Mouse (Mus musculus): ENCODE data around the gene Tesk2.

The Tesk2 gene

GRCm38 (mm10) chr4:116712536-116712935, 8.2 kb upstream of the Tesk2 start:
- CTCF ChIA-PET: interaction anchor here (0.7 kb wide), 1 partner anchor 475 kb away, joined by 12 read pairs; no protein-coding TSS in a partner anchor

GRCm38 (mm10) chr4:116719396-116719795, 1.4 kb upstream of the Tesk2 start:
- CTCF ChIA-PET: interaction anchor here (0.7 to 1.8 kb wide), 2 partner anchors 69 to 77 kb away, joined by 3 to 9 read pairs; no protein-coding TSS in a partner anchor

DNA sequence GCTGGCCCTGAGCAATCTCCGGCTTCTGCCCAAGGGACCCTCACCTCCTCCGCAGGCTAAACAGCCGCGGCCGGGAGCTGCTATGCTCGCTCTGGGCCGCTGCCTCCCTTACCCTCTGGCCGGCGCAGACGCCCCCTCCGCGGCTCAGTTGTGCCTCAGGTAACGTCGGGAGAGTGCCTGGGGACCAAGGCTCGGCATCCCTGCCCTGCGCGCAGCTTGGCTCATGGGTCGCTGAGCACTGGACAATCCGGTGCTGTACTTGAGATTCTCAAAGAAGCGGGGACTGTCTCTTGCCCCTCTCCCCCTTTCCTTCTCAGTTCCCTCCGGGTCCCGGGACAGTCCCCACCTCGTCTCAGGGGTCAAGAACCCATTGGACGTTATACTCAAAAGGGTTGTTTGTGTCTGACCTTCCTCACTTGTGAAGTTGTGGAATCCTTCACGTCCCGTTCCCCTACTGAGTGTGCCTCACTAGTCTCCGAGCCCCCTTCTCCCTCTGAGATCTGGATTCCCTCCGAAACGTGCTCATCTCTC, 415 bp downstream of the Tesk2 start:
- CTCF ChIA-PET: no interaction called here

- CTCF ChIA-PET: interaction anchor here (0.5 kb wide), 1 partner anchor 554 kb away, joined by 3 read pairs; no protein-coding TSS in a partner anchor
These were observed 1.5 kb downstream of the Tesk2 start for GRCm38 (mm10) chr4:116722230-116722629.

DNA sequence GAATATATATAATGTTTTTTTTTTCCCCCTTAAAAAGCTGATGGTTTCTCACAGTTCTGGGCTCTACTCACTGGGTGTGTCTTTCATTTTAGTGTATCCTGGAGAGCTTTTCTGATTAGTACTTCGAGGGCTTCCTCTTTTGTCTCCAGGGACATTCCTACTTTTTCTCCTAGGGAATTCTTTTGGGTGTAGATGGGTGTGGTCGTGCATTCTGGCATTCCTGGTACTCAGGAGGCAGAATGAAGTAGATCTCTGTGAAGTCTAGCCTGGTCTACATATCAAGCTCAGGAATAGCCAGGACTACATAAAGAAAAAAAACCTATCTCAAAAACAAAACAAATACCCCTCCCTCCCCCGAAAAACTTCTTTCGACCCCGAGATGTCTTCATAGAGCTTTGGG, 4.7 kb downstream of the Tesk2 start:
- CTCF ChIA-PET: no interaction called here

DNA sequence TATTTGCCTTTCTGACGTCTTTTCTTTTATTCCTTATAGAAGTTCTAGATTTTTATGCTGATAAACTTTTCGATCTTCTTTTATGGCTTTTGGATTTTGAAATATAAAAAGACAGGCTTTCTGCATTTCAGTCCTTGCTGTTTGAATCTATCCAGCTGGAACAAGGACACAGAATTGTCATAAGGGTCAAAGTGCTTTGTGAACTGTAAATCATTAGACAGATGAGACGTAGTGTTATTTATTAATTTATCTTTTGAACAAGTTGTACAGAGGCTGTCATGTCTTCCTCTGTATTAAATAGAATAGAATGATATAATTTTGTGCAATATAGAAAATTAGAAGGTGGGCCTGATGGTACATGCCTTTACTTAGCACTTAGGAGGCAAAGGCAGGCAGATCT, 6.7 kb downstream of the Tesk2 start:
- CTCF ChIA-PET: no interaction called here

DNA sequence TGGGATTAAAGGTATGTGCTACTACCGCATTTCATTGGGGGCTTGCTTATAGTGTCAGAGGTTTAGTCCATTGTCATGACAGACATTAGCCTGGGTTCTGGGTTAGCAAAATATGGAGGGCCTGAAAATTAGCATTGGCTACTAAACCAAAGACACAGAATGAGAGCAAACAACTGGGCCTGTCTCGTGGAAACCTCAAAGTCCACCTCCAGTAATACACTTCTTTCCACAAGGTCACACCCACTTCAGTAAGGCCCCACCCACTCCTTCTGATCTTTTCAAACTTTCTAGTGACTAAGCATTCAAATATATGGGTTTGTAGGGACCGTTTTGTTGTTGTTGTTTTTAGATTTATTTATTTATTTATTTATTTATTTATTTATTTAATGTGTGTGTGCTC, 8.8 kb downstream of the Tesk2 start:
- CTCF ChIA-PET: no interaction called here

DNA sequence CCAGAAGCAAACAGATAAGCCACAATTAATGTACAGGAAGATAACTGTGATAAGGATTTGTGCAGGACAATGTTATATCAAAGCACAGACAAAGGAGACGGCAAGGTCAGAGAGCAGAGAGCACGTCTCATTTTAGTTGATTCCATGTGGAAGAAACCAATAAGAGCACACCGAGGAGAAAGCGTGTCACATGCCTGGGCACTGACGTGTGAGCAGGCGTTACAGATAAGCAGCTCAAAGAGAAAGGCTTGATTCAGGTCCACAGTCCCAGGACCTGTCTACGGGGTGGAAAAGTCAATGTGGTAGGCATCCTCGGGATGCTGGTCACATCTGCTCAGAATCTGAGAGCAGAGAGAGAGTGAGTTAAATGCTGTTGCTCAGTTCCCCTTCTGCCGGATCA, 10.3 kb downstream of the Tesk2 start:
- CTCF ChIA-PET: no interaction called here

DNA sequence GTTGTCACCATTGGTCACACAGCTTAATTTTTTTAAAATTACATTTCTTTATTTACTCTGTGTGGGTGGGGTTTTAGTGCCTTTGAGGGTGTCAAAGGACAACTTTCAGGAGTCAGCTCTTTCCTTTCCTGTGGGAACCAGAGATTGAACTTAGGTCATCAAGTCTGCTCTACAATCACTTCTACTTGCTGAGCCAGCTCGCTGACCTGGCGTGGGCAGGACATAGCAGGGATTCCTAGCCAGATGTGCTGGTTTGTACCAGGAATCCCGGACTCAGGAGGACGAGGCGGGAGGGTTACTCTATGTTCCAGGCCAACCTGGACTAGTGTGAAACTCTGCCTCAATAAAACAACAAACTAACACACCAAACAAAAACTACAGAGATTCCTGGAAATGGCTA, 11.6 kb downstream of the Tesk2 start:
- CTCF ChIA-PET: interaction anchor here (0.6 kb wide), 1 partner anchor 161 kb away, joined by 4 read pairs; no protein-coding TSS in a partner anchor

DNA sequence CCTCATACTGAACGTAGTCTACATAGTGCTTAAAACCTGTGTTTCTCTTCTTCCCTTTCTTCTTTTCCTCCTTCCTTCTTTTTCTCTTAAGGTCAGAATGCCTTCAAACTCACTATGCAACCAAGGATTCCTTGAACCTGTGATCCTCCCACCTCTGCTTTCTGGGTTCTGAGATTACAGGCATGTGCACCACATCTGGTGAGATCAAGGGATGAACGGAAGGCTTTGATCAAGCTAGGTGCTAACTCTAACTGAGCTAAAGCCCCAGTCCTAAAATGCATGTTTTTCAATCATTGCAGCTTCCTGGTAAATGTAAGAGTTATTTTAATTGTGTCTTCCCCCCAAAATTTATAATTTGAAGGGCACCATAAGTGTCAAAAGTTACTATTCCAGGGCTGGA, 14.2 kb downstream of the Tesk2 start:
- CTCF ChIA-PET: interaction anchor here (0.7 kb wide), 1 partner anchor 38 kb away, joined by 7 read pairs; no protein-coding TSS in a partner anchor

DNA sequence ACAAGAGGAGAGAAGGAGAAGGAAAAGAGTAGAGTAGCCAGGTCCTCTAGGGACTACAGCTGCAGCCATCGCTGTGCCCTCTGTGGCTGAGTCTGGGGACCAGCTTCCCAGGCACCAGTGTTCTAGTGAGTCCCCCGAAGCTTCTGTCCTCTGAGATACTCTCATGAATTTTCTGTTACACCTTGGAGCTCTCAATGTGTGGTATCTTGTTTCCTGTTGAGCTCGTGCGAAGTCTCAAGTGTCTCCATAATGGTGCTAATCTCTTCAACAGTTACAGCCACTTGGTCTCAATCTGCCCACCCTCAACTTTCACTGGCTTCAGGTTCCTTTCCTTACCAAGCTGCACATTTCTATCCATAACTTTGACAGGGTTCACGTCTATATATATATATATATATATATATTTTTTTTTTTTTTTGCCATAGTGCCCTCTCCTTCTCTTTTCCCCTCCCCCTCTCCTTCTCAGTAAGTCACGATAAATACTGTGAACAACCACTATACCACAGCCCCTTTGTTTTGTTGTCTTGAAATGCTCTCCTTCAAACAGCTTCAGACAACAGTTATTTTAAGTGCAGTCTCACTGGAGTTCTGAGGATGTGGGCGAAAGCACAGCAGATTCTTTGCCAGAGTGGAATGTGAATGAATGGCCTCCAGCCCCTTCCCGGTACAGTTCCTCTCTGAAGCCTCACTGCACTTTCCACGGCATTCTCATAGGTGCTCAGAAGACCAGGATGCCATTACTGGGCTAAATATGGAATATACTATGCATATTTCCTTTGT, 18.4 kb downstream of the Tesk2 start:
- CTCF ChIA-PET: interaction anchor here (0.7 kb wide), 1 partner anchor 1728 kb away, joined by 8 read pairs; no protein-coding TSS in a partner anchor

DNA sequence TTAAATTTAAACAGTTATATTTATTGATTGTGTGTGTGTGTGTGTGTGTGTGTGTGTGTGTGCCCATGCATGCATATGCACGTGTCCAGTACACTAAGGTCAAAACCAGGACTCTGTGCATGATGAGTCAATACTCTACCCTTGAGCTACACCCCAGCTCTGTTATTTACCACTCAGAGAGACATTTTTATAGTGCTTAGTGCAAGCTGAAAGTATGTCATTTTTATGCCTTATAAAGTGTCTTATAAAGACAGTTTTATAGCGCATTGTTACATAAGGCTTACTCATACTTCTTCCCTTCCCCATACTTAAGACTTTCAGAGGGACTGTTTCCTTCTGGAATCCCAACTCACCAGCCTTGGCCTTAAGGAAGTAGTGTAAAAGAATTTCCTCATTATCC, 29.0 kb downstream of the Tesk2 start:
- CTCF ChIA-PET: interaction anchor here (0.6 to 0.7 kb wide), 2 partner anchors 69 to 431 kb away, joined by 3 read pairs; no protein-coding TSS in a partner anchor

- CTCF ChIA-PET: no interaction called here
These were observed 41.2 kb downstream of the Tesk2 start for GRCm38 (mm10) chr4:116761914-116762313.

- CTCF ChIA-PET: no interaction called here
These were observed 43.3 kb downstream of the Tesk2 start for GRCm38 (mm10) chr4:116764001-116764400.

DNA sequence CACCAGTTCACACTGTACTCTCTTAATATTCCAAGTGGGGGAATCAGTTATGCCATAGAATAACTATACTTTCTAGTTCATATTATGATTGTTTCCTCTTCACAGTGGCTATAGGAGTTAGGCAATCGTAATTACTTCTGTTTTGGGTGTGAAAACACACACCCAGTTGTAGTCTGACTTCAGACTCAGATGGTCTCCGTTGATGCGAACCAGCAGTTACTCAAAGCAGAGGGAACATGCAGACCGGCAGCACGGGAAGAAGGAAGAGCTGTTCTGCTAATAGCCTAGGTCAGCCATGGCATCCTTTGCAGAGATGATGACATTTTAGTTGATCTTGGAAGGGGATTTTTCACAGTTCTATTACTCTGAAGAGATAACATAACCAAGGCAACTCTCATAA, 47.8 kb downstream of the Tesk2 start:
- CTCF ChIA-PET: no interaction called here

GRCm38 (mm10) chr4:116769060-116769459, 48.3 kb downstream of the Tesk2 start:
- CTCF ChIA-PET: no interaction called here

DNA sequence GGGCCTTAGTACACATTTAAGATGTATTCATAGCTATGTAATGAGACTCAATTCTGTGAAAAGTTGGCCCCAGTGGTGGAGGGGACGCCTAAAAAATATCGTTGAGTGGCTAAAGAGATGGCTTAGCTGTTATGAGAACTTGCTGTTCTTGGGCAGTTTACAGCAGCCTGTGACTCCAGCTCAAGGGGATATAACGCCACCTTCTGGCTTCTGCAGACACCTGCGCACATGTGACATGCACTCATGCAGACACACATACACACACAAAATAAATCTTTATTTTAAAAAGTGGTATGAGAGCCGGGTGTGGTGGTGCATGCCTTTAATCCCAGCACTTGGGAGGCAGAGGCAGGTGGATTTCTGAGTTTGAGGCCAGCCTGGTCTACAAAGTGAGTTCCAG, 55.6 kb downstream of the Tesk2 start:
- CTCF ChIA-PET: no interaction called here

- CTCF ChIA-PET: no interaction called here
These were observed 56.3 kb downstream of the Tesk2 start for GRCm38 (mm10) chr4:116777079-116777478.

DNA sequence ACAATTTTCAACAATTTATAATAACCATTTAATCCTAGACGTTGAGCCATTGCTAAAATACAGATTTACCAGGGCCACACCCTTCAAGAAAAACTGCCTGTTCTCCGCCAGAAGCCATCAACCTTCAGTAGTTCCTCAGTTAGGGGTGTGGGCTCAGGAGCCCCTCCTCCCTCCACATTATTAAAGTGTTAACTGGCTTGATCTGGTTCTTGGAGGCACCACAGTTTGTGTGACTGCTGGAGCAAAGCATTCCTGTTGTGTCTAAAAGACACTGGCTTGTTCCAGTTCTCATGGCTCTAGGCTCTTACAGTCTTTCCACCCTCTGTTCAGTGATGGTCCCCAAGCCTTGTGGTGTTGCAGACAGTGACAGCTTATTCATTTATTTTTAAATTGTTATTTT, 59.8 kb downstream of the Tesk2 start:
- CTCF ChIA-PET: no interaction called here

DNA sequence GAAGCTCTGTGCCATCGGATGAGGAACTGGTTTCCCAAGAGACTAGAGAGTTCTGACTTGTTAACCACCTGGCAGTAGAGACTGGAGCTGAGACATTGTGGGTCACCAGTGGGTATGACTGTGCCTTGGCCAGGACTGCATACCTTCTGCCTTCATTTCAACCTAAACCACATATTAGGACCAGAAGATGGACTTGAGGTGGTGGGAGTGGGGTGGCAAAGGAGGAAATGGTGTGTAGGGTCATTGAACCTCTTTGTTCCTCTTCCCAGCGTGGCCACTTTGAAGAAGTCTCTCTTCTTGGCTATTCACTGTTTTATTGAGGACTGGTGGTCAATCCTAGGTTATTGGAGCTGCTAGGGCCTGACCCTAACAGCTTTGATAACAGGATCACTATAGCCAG, 60.6 kb downstream of the Tesk2 start:
- CTCF ChIA-PET: interaction anchor here (1.2 kb wide), 1 partner anchor 78 kb away, joined by 3 read pairs; no protein-coding TSS in a partner anchor

- CTCF ChIA-PET: interaction anchor here (1.2 kb wide), 1 partner anchor 78 kb away, joined by 3 read pairs; no protein-coding TSS in a partner anchor
These were observed 61.4 kb downstream of the Tesk2 start for GRCm38 (mm10) chr4:116782171-116782570.

DNA sequence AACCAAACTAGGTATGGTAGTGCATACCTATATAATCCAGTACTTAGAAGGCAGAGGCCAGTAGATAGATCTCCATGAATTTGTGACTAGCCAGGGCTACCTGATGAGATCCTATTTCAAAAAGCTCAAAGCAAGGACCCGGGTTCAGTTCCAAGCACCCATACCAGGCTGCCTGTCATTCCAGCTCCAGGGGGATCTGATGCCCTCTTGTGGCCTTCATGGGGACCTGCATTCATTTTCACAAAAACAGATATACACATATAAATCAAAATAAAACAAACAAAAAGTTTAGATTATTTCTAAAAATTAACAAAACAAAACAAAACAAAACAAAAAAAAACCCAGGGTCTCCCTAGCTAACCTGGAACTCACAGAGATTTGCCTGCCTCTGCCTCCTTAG, 65.8 kb downstream of the Tesk2 start:
- CTCF ChIA-PET: interaction anchor here (0.9 to 1.4 kb wide), 2 partner anchors 20 to 106 kb away, joined by 4 read pairs; partner anchors contain the start of gene Toe1
